Mouse (Mus musculus) olfactory bulb, adult 2 months (tissue): ENCODE measurements around the gene Jtb.

Source experiments
- CTCF ChIP-seq: fragments of 200-500 bp; IDR thresholded peaks from 2 replicates; pipeline ENCODE4 v1.5.1; 2012; ENCODE audit warnings: low read depth, mild to moderate bottlenecking, low read length, moderate library complexity; ENCODE audit not compliant: insufficient read depth
- POLR2A ChIP-seq: fragments of 200-500 bp; IDR thresholded peaks from 2 replicates; pipeline ENCODE4 v1.6.1; 2012; ENCODE audit warnings: mild to moderate bottlenecking, low read depth, low read length, moderate library complexity; ENCODE audit not compliant: insufficient read depth

DNA sequence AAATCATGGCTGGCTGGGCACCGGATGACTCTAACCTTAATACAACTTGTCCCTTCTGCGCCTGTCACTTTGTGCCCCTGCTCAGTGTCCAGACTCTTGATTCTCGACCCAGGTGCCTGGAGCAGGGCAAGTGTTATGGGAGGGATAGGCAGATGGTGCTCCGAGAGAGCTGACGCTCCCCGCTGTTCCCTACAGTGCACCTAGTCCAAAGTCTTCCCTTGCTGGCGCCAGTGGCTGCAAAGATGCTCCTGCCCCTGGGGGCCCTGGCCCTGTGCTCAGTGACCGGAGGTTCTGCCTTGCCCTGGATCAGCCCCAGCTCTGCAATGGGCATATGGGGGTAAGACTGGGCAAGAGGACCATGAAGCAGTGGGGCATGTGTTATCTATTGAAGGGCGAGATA, 46.4 kb downstream of the Jtb start:
- TF ChIP-seq CTCF (no peak), POLR2A (no peak)
